Mouse (Mus musculus): Measurements from ENCODE around the gene Krt1. TPM values are rescaled to one million over a fixed set of nuclear protein-coding genes. Genes with fewer than 3 reads are reported as not detected.

The Krt1 gene
- 14.5 and 14.7 TPM in 2 replicates for polyA plus RNA-seq (2015; fragmentation: Nextera tagmentation; extraction: Ambion mirVana)

DNA sequence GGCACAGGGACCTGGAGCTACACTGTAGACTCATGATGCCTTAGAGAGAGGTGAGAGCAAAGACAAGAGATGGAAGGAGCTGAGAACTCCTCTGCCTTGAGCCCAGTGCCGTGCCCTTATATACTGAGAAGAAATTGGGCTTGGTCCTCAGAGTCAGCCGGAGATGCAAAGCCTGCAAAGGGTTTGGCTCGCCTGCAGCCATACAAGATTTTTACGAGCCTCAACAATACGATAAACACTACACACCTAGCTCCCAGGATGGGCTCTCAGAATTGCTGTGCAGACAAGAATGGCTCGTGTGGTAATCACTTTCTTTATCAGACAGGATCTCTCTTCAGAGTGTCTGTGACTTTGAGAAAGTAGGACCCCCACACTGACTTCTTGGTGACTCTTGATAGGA, at the start of gene Krt1:
Krt1 (minus strand) TSS at position 101 of the 400 bp plus-strand sequence.
- Histone ChIP-seq H3K27me3 (ENCODE audit: control insufficient read depth, insufficient read depth, low read depth, low read length) (0 out of 2 replicates have a peak, but pooled peaks cover 3% of the 10 kb centered on the region), H3K27ac (ENCODE audit: low read length) (no peak within 1 kb of the TSS), H3K9me3 (replicated peaks; ENCODE audit: control insufficient read depth, low read length, poor library complexity, severe bottlenecking) (no peaks in the 10 kb centered on the region), H3K9ac (ENCODE audit: low read depth, low read length) (no peak within 1 kb of the TSS), H3K4me1 (ENCODE audit: control insufficient read depth, insufficient read depth, low read length) (no peaks in the 10 kb centered on the region; the same call in 1 of the 2 replicates), H3K4me3 (ENCODE audit: low read depth, low read length) (no peak within 1 kb of the TSS), H3K36me3 (ENCODE audit: control insufficient read depth, insufficient read depth, low read length) (no peaks in the 10 kb centered on the region), H3K4me2 (ENCODE audit: low read length) (no peak within 1 kb of the TSS)
- 88% methylated on average over 6 of the region's 6 CpGs for WGBS
- no peak for ATAC-seq

DNA sequence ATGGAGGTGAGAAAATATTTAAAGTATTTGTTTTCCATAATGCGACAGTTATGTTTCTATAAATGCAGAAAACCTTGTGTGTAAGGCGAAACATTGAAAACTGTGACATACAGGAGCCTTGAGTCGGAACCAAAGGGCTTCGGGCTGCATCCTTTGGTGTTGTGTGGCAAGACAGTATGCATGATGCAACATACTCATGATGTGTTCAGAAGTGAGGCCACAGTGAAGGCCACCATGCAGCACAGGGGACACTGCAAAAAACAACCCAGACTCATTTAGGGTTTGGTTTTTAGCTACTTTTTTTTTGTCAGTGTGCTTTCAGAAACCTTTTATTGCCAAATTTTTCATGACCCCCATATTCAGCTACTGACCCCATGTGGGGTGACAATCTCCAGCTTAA, 44.6 kb upstream of the Krt1 start:
- Histone ChIP-seq H3K27me3 (ENCODE audit: control insufficient read depth, insufficient read depth, low read depth, low read length) (no peaks in the 10 kb centered on the region), H3K4me1 (ENCODE audit: control insufficient read depth, insufficient read depth, low read length) (no peaks in the 10 kb centered on the region), H3K36me3 (ENCODE audit: control insufficient read depth, insufficient read depth, low read length) (no peaks in the 10 kb centered on the region), H3K9ac (ENCODE audit: low read depth, low read length) (no peak overlapping the region), H3K9me3 (replicated peaks; ENCODE audit: control insufficient read depth, low read length, poor library complexity, severe bottlenecking) (no peaks in the 10 kb centered on the region), H3K27ac (ENCODE audit: low read length) (no peak overlapping the region), H3K4me2 (ENCODE audit: low read length) (no peak overlapping the region), H3K4me3 (ENCODE audit: low read depth, low read length) (no peak overlapping the region)
- 94% methylated on average over 4 of the region's 4 CpGs for WGBS
- no peak for ATAC-seq

DNA sequence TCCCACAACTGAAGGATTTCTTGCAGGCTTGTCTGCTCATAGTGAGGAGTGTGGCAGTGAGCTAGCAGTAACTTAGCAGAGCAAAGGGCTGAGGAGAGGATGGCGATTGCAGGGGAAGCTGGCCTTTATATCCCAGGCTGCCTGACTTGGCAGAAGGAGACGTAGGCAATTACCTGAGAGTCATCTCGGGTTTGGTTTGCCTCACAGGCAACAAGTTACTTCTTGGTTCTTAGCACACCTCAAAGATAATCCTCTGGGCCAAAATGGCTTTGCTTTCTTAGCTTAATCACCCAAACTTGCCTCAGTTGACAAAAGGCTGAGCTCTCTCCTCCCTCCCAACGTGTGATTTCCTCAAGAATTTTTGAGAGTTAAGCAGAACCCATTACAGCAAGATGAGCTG, 42.2 kb upstream of the Krt1 start, which contains the start of gene Krt76:
Krt76 (minus strand) TSS at position 101 of the 400 bp plus-strand sequence.
- H3K9me3 ChIP-seq (replicated peaks; ENCODE audit: control insufficient read depth, low read length, poor library complexity, severe bottlenecking): no peaks in the 10 kb centered on the region
- H3K36me3 ChIP-seq (ENCODE audit: control insufficient read depth, insufficient read depth, low read length): no peaks in the 10 kb centered on the region
- H3K4me1 ChIP-seq (ENCODE audit: control insufficient read depth, insufficient read depth, low read length): no peaks in the 10 kb centered on the region
- H3K9ac ChIP-seq (ENCODE audit: low read depth, low read length): no peak within 1 kb of the TSS
- WGBS: 47% methylated on average over 4 of the region's 4 CpGs
- H3K27me3 ChIP-seq (ENCODE audit: control insufficient read depth, insufficient read depth, low read depth, low read length): no peaks in the 10 kb centered on the region
- H3K4me3 ChIP-seq (ENCODE audit: low read depth, low read length): no peak within 1 kb of the TSS
- H3K4me2 ChIP-seq (ENCODE audit: low read length): no peak within 1 kb of the TSS
- no peak within 1 kb of the TSS for H3K27ac ChIP-seq (ENCODE audit: low read length)
- ATAC-seq: no peak

DNA sequence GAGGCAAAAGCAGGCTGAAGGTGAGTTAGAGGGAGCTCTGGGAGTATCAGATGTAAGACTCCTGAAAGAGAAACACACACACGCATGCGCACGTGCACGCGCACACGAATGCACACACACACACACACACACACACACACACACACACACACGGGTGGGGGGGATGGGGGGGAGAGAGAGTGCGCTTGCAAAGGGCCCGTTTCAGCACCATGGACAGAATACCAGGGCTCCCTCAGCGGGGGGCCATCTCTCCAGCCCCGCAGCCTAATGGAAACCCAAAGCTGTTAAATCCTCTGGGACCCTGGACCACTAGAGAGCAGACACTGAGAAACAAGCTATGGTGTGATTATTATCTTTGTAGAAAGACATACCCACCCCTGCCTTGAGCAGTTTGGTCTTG, 29.2 kb upstream of the Krt1 start:
- H3K9ac ChIP-seq (ENCODE audit: low read depth, low read length): no peak overlapping the region
- WGBS: 21% methylated on average over 10 of the region's 11 CpGs
- no peaks in the 10 kb centered on the region for H3K9me3 ChIP-seq (replicated peaks; ENCODE audit: control insufficient read depth, low read length, poor library complexity, severe bottlenecking)
- no peaks in the 10 kb centered on the region for H3K36me3 ChIP-seq (ENCODE audit: control insufficient read depth, insufficient read depth, low read length)
- 0 out of 2 replicates have a peak overlapping the region, but pooled peaks have one; percentile 17 for H3K4me2 ChIP-seq (ENCODE audit: low read length)
- no peaks in the 10 kb centered on the region for H3K27me3 ChIP-seq (ENCODE audit: control insufficient read depth, insufficient read depth, low read depth, low read length)
- no peaks in the 10 kb centered on the region for H3K4me1 ChIP-seq (ENCODE audit: control insufficient read depth, insufficient read depth, low read length)
- no peak overlapping the region for H3K27ac ChIP-seq (ENCODE audit: low read length)
- no peak overlapping the region for H3K4me3 ChIP-seq (ENCODE audit: low read depth, low read length)
- no peak for ATAC-seq

DNA sequence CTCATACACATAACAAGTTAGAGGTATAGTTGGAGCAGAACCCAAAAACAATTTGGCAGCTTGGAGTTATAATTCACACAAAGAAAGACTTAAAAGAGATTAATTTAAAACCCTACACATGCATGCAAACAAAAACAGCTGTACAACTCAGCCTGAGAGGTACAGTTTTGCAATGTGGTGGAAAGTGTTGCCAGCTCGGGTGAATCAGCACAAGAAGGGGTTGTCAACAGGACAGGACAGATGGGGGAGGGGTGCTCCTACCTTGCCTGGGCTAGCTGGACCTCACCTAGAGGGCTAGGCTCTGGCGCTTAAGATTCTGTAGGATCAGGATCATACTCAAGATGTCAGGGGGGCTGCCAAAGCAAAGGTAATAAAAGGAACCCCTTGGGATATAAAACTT, 27.4 kb upstream of the Krt1 start:
- H3K9me3 ChIP-seq (replicated peaks; ENCODE audit: control insufficient read depth, low read length, poor library complexity, severe bottlenecking): no peaks in the 10 kb centered on the region
- H3K4me3 ChIP-seq (ENCODE audit: low read depth, low read length): no peak overlapping the region
- no peaks in the 10 kb centered on the region for H3K36me3 ChIP-seq (ENCODE audit: control insufficient read depth, insufficient read depth, low read length)
- WGBS: 67% methylated on average over 2 of the region's 2 CpGs
- ATAC-seq: no peak
- H3K27me3 ChIP-seq (ENCODE audit: control insufficient read depth, insufficient read depth, low read depth, low read length): no peaks in the 10 kb centered on the region
- no peak overlapping the region for H3K9ac ChIP-seq (ENCODE audit: low read depth, low read length)
- H3K27ac ChIP-seq (ENCODE audit: low read length): no peak overlapping the region
- no peaks in the 10 kb centered on the region for H3K4me1 ChIP-seq (ENCODE audit: control insufficient read depth, insufficient read depth, low read length)
- H3K4me2 ChIP-seq (ENCODE audit: low read length): no peak overlapping the region

DNA sequence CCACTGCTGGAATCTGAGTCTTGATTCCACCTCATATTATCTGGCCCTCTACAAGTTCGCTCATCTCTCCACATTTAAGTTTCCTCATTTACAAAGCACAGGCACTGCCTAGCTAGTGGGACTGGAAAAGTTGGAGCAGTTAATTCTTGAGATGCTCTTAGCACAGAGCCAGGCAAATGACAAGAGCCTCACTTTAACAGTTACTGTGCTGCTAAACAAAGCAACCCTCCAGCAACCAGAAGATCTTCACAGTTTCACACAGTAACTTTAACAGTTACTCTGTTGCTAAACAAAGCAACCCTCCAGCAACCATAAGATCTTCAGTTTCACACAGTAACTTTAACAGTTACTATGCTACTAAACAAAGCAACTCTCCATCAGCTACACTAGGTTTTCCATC, 23.8 kb upstream of the Krt1 start:
- WGBS: 93% methylated on average over 1 of the region's 1 CpGs
- H3K36me3 ChIP-seq (ENCODE audit: control insufficient read depth, insufficient read depth, low read length): no peaks in the 10 kb centered on the region
- H3K4me3 ChIP-seq (ENCODE audit: low read depth, low read length): no peak overlapping the region
- no peaks in the 10 kb centered on the region for H3K27me3 ChIP-seq (ENCODE audit: control insufficient read depth, insufficient read depth, low read depth, low read length)
- ATAC-seq: no peak
- no peak overlapping the region for H3K4me2 ChIP-seq (ENCODE audit: low read length)
- H3K9ac ChIP-seq (ENCODE audit: low read depth, low read length): no peak overlapping the region
- H3K27ac ChIP-seq (ENCODE audit: low read length): no peak overlapping the region
- H3K9me3 ChIP-seq (replicated peaks; ENCODE audit: control insufficient read depth, low read length, poor library complexity, severe bottlenecking): no peaks in the 10 kb centered on the region
- H3K4me1 ChIP-seq (ENCODE audit: control insufficient read depth, insufficient read depth, low read length): peaks cover 4% of the 10 kb centered on the region

DNA sequence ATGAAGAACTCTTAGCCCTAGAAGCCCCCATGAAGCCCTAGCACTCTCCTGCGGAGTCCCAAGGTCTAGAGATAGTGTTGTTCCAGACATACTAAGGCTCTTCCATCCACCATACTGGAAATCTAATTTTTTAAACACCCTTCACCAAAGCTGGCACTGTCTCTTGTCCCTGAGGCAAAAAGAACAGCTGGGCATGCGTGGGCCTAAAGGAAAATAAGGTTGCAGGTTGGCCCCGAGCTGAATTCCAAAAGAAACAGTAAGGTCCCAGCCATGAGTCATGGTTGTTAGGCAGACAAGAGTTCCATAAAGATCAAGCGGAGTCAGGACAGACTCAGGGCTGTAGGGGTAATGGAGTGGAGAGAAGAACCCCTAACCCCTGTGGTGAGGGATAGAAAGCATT, 22.6 kb upstream of the Krt1 start:
- H3K4me1 ChIP-seq (ENCODE audit: control insufficient read depth, insufficient read depth, low read length): peaks cover 8% of the 10 kb centered on the region
- H3K4me2 ChIP-seq (ENCODE audit: low read length): no peak overlapping the region
- no peak overlapping the region for H3K4me3 ChIP-seq (ENCODE audit: low read depth, low read length)
- WGBS: 57% methylated on average over 4 of the region's 4 CpGs
- no peaks in the 10 kb centered on the region for H3K36me3 ChIP-seq (ENCODE audit: control insufficient read depth, insufficient read depth, low read length)
- no peak overlapping the region for H3K27ac ChIP-seq (ENCODE audit: low read length)
- ATAC-seq: no peak
- no peaks in the 10 kb centered on the region for H3K27me3 ChIP-seq (ENCODE audit: control insufficient read depth, insufficient read depth, low read depth, low read length)
- no peak overlapping the region for H3K9ac ChIP-seq (ENCODE audit: low read depth, low read length)
- H3K9me3 ChIP-seq (replicated peaks; ENCODE audit: control insufficient read depth, low read length, poor library complexity, severe bottlenecking): no peaks in the 10 kb centered on the region

DNA sequence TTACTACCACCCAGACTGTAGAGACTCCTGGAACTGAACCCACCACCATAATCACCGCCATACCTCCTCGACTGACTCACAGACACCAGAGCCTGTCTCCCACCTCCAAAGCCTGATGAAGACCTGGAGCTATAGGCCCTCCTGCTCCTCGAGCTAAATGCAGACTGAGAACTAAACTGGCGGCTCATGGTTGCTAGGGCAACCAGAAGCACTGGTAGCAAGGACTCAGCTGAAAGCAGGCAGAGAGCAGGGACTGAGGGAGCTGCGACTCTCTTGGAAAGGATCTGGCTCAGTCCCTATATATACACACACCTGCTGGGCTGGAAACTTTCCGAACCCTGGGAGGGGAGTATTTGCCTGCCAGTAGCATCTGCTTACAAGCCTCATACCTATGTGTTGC, 18.8 kb upstream of the Krt1 start, which contains the start of gene Krt77:
Krt77 (minus strand) TSS at position 275 of the 400 bp plus-strand sequence.
- peak within 1 kb of the TSS; percentile 57; the same call in 1 of the 2 replicates for H3K27ac ChIP-seq (ENCODE audit: low read length)
- ATAC-seq: peak; percentile 86
- H3K9me3 ChIP-seq (replicated peaks; ENCODE audit: control insufficient read depth, low read length, poor library complexity, severe bottlenecking): no peaks in the 10 kb centered on the region
- H3K4me3 ChIP-seq (ENCODE audit: low read depth, low read length): no peak within 1 kb of the TSS
- H3K27me3 ChIP-seq (ENCODE audit: control insufficient read depth, insufficient read depth, low read depth, low read length): no peaks in the 10 kb centered on the region
- WGBS: 27% methylated on average over 6 of the region's 6 CpGs
- H3K4me2 ChIP-seq (ENCODE audit: low read length): no peak within 1 kb of the TSS; the same call in 1 of the 2 replicates
- no peak within 1 kb of the TSS for H3K9ac ChIP-seq (ENCODE audit: low read depth, low read length)
- peaks cover 8% of the 10 kb centered on the region for H3K4me1 ChIP-seq (ENCODE audit: control insufficient read depth, insufficient read depth, low read length)
- no peaks in the 10 kb centered on the region for H3K36me3 ChIP-seq (ENCODE audit: control insufficient read depth, insufficient read depth, low read length)

DNA sequence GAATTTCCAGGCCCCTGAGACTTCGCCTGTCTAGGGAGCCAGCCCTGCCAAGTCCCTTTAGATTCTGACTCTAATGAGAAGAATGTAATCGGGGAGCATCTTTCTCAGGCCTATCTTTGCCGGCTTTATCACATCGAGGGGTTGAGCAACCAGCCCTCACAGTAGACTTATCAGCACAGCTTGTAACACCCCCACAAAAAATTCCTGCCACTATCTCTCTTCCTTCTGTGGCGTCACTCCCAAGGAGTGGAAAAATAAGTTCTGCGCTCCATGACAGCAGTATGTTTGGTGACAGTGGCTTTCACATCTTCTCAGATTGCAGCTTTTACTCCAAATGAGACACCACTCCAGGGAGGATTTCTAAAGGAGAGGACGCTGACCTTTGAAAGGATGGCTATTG, 16.2 kb upstream of the Krt1 start:
- Histone ChIP-seq H3K4me1 (ENCODE audit: control insufficient read depth, insufficient read depth, low read length) (peaks cover 8% of the 10 kb centered on the region), H3K9me3 (replicated peaks; ENCODE audit: control insufficient read depth, low read length, poor library complexity, severe bottlenecking) (no peaks in the 10 kb centered on the region), H3K27ac (ENCODE audit: low read length) (no peak overlapping the region), H3K9ac (ENCODE audit: low read depth, low read length) (no peak overlapping the region), H3K4me2 (ENCODE audit: low read length) (no peak overlapping the region), H3K36me3 (ENCODE audit: control insufficient read depth, insufficient read depth, low read length) (no peaks in the 10 kb centered on the region), H3K27me3 (ENCODE audit: control insufficient read depth, insufficient read depth, low read depth, low read length) (no peaks in the 10 kb centered on the region), H3K4me3 (ENCODE audit: low read depth, low read length) (no peak overlapping the region)
- no peak for ATAC-seq
- 87% methylated on average over 7 of the region's 7 CpGs for WGBS
